Mouse (Mus musculus) limb, embryonic 11.5 days (tissue): Measurements from ENCODE around the gene 4933405L10Rik. TPM values are rescaled to one million over a fixed set of nuclear protein-coding genes. Genes with fewer than 3 reads are reported as not detected.

Experiments
- ATAC-seq: fragments of 200-750 bp; cut with Nextera tagmentation; 2 replicates; pipeline ENCODE4 v1.8.0; 2017; ENCODE audit warnings: low read depth; ENCODE audit not compliant: insufficient number of reproducible peaks, low FRiP score, low TSS enrichment
- DNase-seq: peaks from one replicate; pipeline ENCODE4 v3.0.0-alpha.2; 2015; ENCODE audit warnings: low spot score
- H3K27ac ChIP-seq: fragments of 300-500 bp; sonication (generic); replicated peaks from 2 replicates; pipeline ENCODE4 v1.5.1; 2014; ENCODE audit warnings: low read depth, mild to moderate bottlenecking, low read length
- H3K27me3 ChIP-seq: fragments of 300-500 bp; sonication (generic); 2 replicates; pipeline ENCODE4 v1.6.1; 2014; ENCODE audit warnings: mild to moderate bottlenecking, low read length, mixed read lengths; ENCODE audit not compliant: control insufficient read depth, insufficient read depth
- H3K36me3 ChIP-seq: fragments of 300-500 bp; sonication (generic); 2 replicates; pipeline ENCODE4 v1.6.1; 2014; ENCODE audit warnings: mild to moderate bottlenecking, low read length, moderate library complexity, mixed read lengths; ENCODE audit not compliant: control insufficient read depth, insufficient read depth
- H3K4me1 ChIP-seq: fragments of 300-500 bp; sonication (generic); 2 replicates; pipeline ENCODE4 v1.6.1; 2014; ENCODE audit warnings: low read length, mixed read lengths; ENCODE audit not compliant: control insufficient read depth, insufficient read depth
- H3K4me2 ChIP-seq: fragments of 300-500 bp; sonication (generic); 2 replicates; pipeline ENCODE4 v1.6.1; 2014; ENCODE audit warnings: low read depth, mild to moderate bottlenecking, moderate library complexity; ENCODE audit not compliant: severe bottlenecking
- H3K4me3 ChIP-seq: fragments of 300-500 bp; sonication (generic); 2 replicates; pipeline ENCODE4 v1.5.1; 2014; ENCODE audit warnings: low read depth, low read length
- H3K9ac ChIP-seq: fragments of 300-500 bp; sonication (generic); 2 replicates; pipeline ENCODE4 v1.6.1; 2014; ENCODE audit warnings: mild to moderate bottlenecking, low read length
- H3K9me3 ChIP-seq: fragments of 300-500 bp; sonication (generic); 2 replicates; pipeline ENCODE4 v1.6.1; 2016; ENCODE audit warnings: low read length; ENCODE audit not compliant: control insufficient read depth
- WGBS: fragments of 180-500 bp; shearing (Covaris S2); extraction: QIAGEN DNeasy Blood & Tissue Kit; methylation state at CpG from one replicate; pipeline ENCODE4 v1.1.7; 2014; 5-methylcytosine and 5-hydroxymethylcytosine counted together
- polyA plus RNA-seq: library from polyadenylated mRNA; unstranded; fragments of >200 nt; fragmentation: Nextera tagmentation; extraction: Ambion mirVana; gene quantifications from 2 replicates; pipeline ENCODE4 v1.2.1, GENCODE M21; 2014

The 4933405L10Rik gene
- polyA plus RNA-seq, 1 experiment from 2014 or later = 0.12 TPM

DNA sequence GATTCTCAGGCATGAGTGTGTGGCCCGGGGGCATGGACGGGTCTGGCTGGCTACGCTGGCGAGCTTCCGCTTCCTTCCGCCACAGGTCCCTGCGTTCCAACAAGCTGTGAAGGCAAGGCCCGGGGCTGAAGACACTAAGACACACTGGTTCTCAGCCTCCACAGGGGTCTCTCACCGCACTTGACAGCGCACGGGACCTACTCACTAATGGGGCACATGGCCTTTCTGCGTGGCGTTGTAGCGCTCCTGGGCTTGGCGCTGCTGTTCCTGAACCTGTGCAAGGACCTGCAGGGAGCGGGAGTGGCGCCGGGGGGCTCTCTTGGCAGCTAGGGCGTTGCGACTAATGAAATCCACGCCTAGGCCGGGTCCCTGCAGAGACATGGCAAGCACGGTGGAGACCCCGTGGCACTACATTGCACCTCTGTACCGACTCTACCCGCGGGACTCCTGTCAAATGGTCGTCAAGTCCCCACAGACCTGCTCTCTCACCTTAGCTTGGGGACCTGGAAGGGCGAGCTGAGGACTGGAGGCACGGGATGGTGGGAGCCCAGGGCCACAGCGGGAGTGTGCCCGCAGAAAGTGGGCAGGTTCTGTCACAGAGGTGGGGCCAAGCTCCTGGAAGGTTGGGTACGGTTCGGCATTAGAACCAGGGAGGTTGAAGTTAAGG, 3.2 kb upstream of the 4933405L10Rik start:
- WGBS = 92% methylated on average over 34 of the region's 34 CpGs
- ATAC-seq (no peak), DNase-seq (no peak)
- Histone ChIP-seq H3K4me1 (peaks cover 15% of the 10 kb centered on the region), H3K36me3 (peaks cover 2% of the 10 kb centered on the region; the same call in 1 of the 2 replicates), H3K4me3 (no peak overlapping the region), H3K27ac (no peak overlapping the region), H3K4me2 (no peak overlapping the region), H3K9me3 (no peaks in the 10 kb centered on the region), H3K9ac (no peak overlapping the region), H3K27me3 (no peaks in the 10 kb centered on the region)

DNA sequence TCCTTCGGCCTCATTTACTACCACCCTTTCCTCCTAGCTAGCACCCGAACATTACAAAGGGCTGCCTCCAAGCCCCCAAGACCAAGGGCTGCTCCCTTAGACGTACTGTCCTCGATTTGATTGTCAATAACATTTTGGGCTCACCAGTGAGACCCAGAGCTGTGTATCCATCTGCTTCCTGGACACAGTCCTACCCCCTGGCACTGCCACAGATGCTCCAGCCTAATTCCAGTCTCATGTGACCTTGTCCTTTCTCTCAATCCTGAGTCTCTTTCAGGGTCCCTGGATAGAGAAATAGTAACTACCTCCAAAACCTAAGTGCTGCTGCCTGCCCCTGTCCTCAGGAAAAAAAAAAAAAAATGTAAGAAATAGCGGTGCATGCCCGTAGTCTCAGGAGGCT, 2.5 kb upstream of the 4933405L10Rik start:
- 91% methylated on average over 6 of the region's 6 CpGs for WGBS
- Histone ChIP-seq H3K4me2 (no peak overlapping the region), H3K27me3 (no peaks in the 10 kb centered on the region), H3K9ac (no peak overlapping the region; the same call in 1 of the 2 replicates), H3K4me3 (no peak overlapping the region), H3K27ac (no peak overlapping the region), H3K4me1 (peaks cover 12% of the 10 kb centered on the region), H3K36me3 (peaks cover 2% of the 10 kb centered on the region; the same call in 1 of the 2 replicates), H3K9me3 (no peaks in the 10 kb centered on the region)
- no peak for DNase-seq
- ATAC-seq = no peak

DNA sequence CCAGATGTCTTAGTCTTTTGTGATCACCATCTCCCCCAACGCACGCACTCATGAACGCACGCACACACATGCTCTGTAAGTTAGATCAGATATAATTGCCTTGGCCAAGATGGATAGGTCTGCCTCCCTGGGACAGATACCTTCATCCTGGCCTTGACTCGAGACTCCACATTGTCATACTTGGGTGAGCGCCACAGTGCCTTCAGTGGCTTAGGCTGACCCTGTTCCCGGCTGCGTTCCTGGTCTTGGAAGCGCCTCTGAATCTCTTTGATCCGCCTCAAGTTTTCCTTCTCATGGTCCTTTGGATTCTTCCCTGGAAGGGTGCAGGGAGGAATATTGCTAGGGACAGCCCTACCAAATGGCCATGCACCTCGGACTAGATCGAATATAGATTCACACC, 1.0 kb upstream of the 4933405L10Rik start:
- peak overlapping the region; percentile 73; the same call in 1 of the 2 replicates for H3K9ac ChIP-seq
- 85% methylated on average over 12 of the region's 12 CpGs for WGBS
- peak overlapping the region; percentile 59 for H3K4me2 ChIP-seq
- no peak overlapping the region for H3K4me3 ChIP-seq
- H3K36me3 ChIP-seq = peaks cover 2% of the 10 kb centered on the region; the same call in 1 of the 2 replicates
- H3K4me1 ChIP-seq = peaks cover 8% of the 10 kb centered on the region
- no peaks in the 10 kb centered on the region for H3K27me3 ChIP-seq
- H3K27ac ChIP-seq = no peak overlapping the region
- DNase-seq (no peak), ATAC-seq (no peak)
- H3K9me3 ChIP-seq = no peaks in the 10 kb centered on the region

DNA sequence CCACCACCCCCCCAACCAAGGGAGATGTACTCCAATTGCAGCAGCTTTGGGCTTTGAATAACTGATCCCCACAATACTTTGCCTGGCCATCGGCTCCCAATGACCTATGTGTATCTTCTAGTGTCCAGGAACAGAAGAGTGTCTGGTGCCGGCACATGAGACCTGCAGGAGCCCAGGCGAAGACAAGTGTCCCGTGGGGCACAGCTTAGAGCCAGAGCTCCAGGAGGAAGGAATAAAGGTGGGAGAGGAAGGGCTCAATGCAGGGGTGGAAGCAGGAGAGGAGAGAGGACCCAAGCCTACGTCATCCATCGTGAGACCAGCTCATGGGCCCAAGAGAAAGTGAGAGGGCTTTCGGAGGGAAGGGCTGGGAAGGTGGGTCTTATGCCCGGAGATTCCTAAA, 1.2 kb downstream of the 4933405L10Rik start:
- no peak overlapping the region for H3K4me2 ChIP-seq
- WGBS = 92% methylated on average over 8 of the region's 8 CpGs
- peaks cover 5% of the 10 kb centered on the region for H3K4me1 ChIP-seq
- peaks cover 2% of the 10 kb centered on the region; the same call in 1 of the 2 replicates for H3K36me3 ChIP-seq
- no peak overlapping the region for H3K9ac ChIP-seq
- H3K27ac ChIP-seq = no peak overlapping the region
- H3K9me3 ChIP-seq = no peaks in the 10 kb centered on the region
- H3K4me3 ChIP-seq = no peak overlapping the region
- no peak for DNase-seq
- no peaks in the 10 kb centered on the region for H3K27me3 ChIP-seq
- no peak for ATAC-seq

DNA sequence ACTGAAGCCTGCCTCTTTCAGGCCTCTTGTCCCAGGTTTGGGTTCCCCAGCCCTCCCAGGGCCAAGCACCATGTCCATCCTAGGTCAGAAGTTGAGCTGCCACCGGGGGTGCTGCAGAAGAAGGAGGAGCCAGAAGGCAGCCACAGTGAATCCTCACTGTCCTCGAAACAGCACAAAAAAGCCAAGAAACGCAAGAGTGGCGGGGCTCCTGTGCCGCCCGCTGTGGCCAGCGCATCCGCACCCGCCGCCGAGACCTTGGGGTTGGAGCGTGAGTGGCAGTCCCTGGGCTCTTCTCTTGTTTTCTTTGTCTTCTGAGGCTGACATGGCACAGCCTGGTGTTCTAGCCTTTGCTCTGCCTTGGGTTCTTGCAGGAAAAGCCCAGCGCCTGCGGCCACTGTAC, 1.9 kb downstream of the 4933405L10Rik start:
- Histone ChIP-seq H3K27me3 (no peaks in the 10 kb centered on the region), H3K27ac (no peak overlapping the region)

DNA sequence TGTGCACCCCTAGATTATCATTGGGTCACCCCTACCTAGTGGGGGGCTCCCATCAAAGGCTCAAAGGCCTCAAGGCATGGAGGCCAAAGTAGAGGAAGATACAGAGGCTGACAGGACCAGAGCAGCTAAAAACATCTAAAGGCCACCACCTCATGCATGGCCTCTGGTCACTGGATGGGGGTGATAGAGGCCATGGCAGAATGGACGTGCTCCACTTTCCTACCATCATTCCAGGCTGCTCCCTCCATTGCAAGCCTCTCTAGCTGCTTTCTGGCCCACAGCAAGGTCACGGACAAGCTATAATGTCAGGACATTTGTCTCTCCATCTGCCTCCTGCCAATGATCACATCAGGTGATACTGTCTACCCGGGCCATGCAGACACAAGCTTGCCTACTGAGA, 4.8 kb downstream of the 4933405L10Rik start:
- no peak overlapping the region for H3K27ac ChIP-seq
- H3K9me3 ChIP-seq = no peaks in the 10 kb centered on the region
- H3K4me2 ChIP-seq = no peak overlapping the region
- WGBS = 83% methylated on average over 3 of the region's 3 CpGs
- ATAC-seq (no peak), DNase-seq (no peak)
- H3K9ac ChIP-seq = no peak overlapping the region
- no peaks in the 10 kb centered on the region for H3K4me1 ChIP-seq
- no peaks in the 10 kb centered on the region for H3K27me3 ChIP-seq
- H3K4me3 ChIP-seq = no peak overlapping the region
- H3K36me3 ChIP-seq = no peaks in the 10 kb centered on the region; the same call in 1 of the 2 replicates

More for the DNA sequence above, 1.9 kb downstream of the 4933405L10Rik start:
- Histone ChIP-seq H3K4me1 (peaks cover 5% of the 10 kb centered on the region), H3K9me3 (no peaks in the 10 kb centered on the region), H3K9ac (no peak overlapping the region), H3K36me3 (peaks cover 2% of the 10 kb centered on the region; the same call in 1 of the 2 replicates), H3K4me2 (no peak overlapping the region), H3K4me3 (no peak overlapping the region)
- 75% methylated on average over 14 of the region's 14 CpGs for WGBS
- ATAC-seq (no peak), DNase-seq (no peak)

DNA sequence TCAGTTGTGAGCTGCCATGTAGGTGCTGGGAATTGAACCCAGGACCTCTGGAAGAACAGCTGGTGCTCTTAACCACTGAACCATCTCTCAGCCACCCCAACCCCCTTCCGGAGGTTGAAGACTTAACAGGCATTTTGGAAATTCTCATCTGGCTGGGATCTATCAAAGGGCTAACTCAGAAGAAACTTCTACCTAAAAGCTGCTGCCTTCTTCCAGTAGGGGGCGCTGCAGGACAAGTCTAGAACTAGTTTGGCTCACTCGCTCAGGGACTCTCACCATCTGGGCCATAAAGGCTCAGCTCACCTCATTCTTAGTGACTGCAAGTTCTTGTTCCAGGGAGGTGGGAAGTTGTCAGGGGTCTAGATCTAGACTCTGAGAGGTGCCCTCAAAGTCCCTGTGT, 6.7 kb downstream of the 4933405L10Rik start:
- ATAC-seq (no peak), DNase-seq (peak; percentile 95)
- Histone ChIP-seq H3K9me3 (no peaks in the 10 kb centered on the region), H3K36me3 (no peaks in the 10 kb centered on the region; the same call in 1 of the 2 replicates), H3K27ac (no peak overlapping the region), H3K4me2 (no peak overlapping the region), H3K4me3 (no peak overlapping the region), H3K27me3 (no peaks in the 10 kb centered on the region), H3K9ac (no peak overlapping the region), H3K4me1 (no peaks in the 10 kb centered on the region)
- 3% methylated on average over 3 of the region's 3 CpGs for WGBS

DNA sequence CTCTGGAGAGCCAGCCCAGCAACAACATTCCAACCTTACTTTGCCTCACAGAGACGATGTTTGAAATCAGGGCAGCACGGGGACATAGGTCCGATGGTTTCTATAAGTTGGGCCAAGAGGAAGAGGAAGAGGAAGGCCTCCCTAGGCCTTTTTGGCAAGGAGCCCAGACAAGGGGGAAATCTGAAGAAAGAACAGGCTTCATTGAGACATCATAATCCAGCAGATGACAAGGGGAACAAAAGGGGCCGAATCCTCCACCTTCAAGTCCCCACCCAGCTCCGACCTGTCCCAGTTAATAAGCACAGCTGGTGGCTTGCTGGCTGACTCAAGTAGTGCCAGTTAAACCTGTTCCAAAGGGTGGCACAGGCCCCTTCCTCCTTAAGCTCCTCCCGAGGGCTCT, 7.6 kb downstream of the 4933405L10Rik start:
- no peak overlapping the region for H3K27ac ChIP-seq
- no peak for ATAC-seq
- WGBS = 89% methylated on average over 6 of the region's 6 CpGs

More for the DNA sequence above, 7.6 kb downstream of the 4933405L10Rik start:
- no peak overlapping the region for H3K9ac ChIP-seq
- H3K36me3 ChIP-seq = no peaks in the 10 kb centered on the region; the same call in 1 of the 2 replicates
- H3K27me3 ChIP-seq = no peaks in the 10 kb centered on the region
- DNase-seq = no peak
- H3K4me1 ChIP-seq = no peaks in the 10 kb centered on the region
- no peaks in the 10 kb centered on the region for H3K9me3 ChIP-seq
- no peak overlapping the region for H3K4me2 ChIP-seq
- no peak overlapping the region for H3K4me3 ChIP-seq
